Mouse (Mus musculus) liver, postnatal 0 days (tissue): ENCODE data around the gene Efcab11.

Source experiments
- CTCF ChIP-seq: sonication (generic); IDR thresholded peaks from 2 replicates; pipeline ENCODE4 v1.5.1; 2016; ENCODE audit warnings: antibody characterized with exemption, low read depth
- EP300 ChIP-seq: IDR thresholded peaks from 2 replicates; pipeline ENCODE4 v1.6.1; 2016; ENCODE audit warnings: antibody characterized with exemption, low read depth, mild to moderate bottlenecking

DNA sequence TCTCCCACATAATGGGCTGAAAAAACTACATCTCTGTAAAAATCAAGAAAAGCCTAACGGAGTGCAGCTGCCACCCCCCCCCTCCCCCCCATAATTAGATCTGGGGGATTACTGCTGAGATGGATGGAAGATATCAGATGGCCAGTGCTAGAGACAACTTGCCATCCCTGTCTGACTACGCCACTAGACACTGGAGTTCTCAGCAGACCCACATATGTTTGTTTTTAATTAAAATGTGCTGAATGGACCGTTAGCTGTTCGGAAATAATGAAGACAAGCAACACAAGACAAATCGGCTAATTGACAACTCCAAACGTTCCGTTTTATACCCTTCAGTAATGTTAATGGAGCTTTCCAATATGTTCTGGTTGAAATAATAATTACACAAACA lies 213.5 kb downstream of the Efcab11 start:
- no peak for TF ChIP-seq EP300
- TF ChIP-seq CTCF: no peak
